Mouse (Mus musculus): ENCODE data around the gene Slc2a3. TPM values are rescaled to one million over a fixed set of nuclear protein-coding genes. Genes with fewer than 3 reads are reported as not detected.

Gene Slc2a3
- polyA plus RNA-seq (2015; fragmentation: Nextera tagmentation; extraction: Ambion mirVana), result 7.8 and 10.4 TPM in 2 replicates

DNA sequence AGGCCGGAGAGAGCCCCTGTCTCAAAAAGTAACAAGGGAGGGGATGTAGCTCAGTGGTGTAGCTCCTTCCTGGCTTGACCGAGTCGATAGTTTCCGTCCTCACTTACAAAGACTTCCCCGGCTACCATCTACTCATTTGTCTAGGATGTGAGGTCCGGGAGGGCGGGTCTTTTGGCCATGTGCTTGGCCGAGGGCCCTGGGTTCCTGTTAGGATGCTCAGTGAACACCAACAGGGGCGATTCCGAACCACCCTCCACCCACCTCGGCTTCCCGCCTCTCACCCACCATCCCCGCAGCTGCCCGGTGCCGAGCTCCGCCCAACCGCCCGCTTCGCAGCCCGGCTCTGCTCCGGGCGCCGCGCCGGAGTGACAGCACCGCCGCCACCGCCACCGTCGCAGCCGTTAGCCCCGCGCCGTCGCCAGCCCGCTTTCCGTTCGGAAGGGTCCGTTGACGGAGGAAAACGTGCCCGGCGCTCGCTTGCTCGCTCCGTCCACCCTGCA lies at the start of gene Slc2a3:
TSS of gene Slc2a3 (minus strand) at position 340 of the 500 bp plus-strand sequence.
- Histone ChIP-seq H3K4me1 (peaks cover 17% of the 10 kb centered on the region), H3K9me3 (replicated peaks) (no peaks in the 10 kb centered on the region), H3K36me3 (no peaks in the 10 kb centered on the region), H3K27me3 (peaks cover 18% of the 10 kb centered on the region), H3K4me2 (peak within 1 kb of the TSS; percentile 98), H3K4me3 (replicated peaks) (peak within 1 kb of the TSS; percentile 62), H3K9ac (peak within 1 kb of the TSS; percentile 58), H3K27ac (peak within 1 kb of the TSS; percentile 54)
- ATAC-seq (replicated peaks; ENCODE audit: low FRiP score), result peak; percentile 74
- WGBS, result under 1% methylated on average over 46 of the region's 46 CpGs

DNA sequence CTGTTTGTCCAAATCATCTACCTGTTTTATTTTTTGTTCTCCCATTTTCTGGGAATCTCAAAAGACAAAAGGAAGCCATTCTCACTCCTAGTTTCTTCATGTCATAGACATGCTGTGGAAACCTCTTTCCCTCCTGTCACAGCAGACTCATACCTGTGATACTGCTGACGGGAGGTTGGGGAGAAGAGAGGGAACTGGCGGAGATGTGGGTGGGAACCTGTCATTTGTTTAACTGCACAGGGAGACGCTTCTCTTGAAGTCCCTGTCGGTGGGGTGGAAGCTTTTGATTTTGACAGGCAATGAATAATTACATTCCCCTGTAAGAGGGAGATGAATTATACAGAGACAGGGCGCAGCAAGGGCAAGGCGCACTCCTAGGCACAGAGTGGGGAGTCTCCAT lies 42.3 kb upstream of the Slc2a3 start:
- Histone ChIP-seq H3K4me1 (no peaks in the 10 kb centered on the region), H3K9me3 (replicated peaks) (no peaks in the 10 kb centered on the region), H3K4me2 (no peak overlapping the region), H3K27ac (no peak overlapping the region), H3K4me3 (replicated peaks) (no peak overlapping the region), H3K9ac (no peak overlapping the region), H3K36me3 (peaks cover 64% of the 10 kb centered on the region), H3K27me3 (no peaks in the 10 kb centered on the region)
- ATAC-seq (replicated peaks; ENCODE audit: low FRiP score), result no peak
- WGBS, result 69% methylated on average over 6 of the region's 6 CpGs

DNA sequence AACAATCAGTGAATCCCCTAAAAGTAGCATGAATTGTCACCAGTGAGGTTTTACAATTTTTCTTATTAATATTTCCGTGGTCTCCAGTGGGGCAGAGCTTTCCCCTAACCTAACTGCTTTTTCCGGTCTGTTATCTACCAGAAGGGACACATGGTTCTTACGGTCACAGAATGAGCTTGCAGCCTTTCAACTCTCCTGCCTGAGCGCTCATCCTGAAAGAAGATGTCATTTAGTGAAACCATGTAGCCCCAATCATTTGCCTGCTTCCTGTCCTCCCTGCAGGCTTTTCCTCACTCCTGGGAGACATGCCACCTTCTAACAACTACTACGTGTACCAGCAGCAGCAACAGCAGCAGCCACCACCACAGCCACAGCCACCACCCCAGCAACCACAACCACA lies 36.1 kb upstream of the Slc2a3 start:
- Histone ChIP-seq H3K4me1 (no peaks in the 10 kb centered on the region), H3K9me3 (replicated peaks) (no peaks in the 10 kb centered on the region), H3K4me2 (no peak overlapping the region), H3K36me3 (peaks cover 97% of the 10 kb centered on the region), H3K27me3 (no peaks in the 10 kb centered on the region), H3K4me3 (replicated peaks) (no peak overlapping the region), H3K27ac (no peak overlapping the region), H3K9ac (no peak overlapping the region)
- WGBS, result 79% methylated on average over 5 of the region's 5 CpGs
- no peak for ATAC-seq (replicated peaks; ENCODE audit: low FRiP score)

DNA sequence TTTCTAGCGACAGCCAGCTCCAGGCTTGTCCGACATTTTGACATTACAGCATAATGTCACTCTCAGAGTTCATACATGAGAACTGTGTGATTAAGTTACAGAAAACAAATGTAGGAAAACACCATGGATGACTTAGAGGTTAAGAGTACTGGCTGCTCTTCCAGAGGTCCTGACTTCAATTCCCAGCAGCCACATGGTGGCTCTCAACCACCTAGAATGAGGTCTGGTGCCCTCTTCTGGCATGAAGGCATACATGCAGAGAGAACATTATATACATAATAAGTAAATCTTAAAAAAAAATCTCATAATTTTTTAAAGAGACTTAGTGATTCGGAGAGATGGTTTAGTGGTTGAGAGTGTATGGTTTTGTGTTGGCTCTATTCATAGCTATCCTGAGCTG lies 35.5 kb upstream of the Slc2a3 start:
- H3K4me2 ChIP-seq, result no peak overlapping the region
- H3K4me1 ChIP-seq, result no peaks in the 10 kb centered on the region
- no peak overlapping the region for H3K4me3 ChIP-seq (replicated peaks)
- no peak overlapping the region for H3K27ac ChIP-seq
- ATAC-seq (replicated peaks; ENCODE audit: low FRiP score), result no peak
- 97% methylated on average over 3 of the region's 3 CpGs for WGBS
- H3K9me3 ChIP-seq (replicated peaks), result no peaks in the 10 kb centered on the region
- H3K27me3 ChIP-seq, result no peaks in the 10 kb centered on the region
- peaks cover 99% of the 10 kb centered on the region for H3K36me3 ChIP-seq
- no peak overlapping the region for H3K9ac ChIP-seq

DNA sequence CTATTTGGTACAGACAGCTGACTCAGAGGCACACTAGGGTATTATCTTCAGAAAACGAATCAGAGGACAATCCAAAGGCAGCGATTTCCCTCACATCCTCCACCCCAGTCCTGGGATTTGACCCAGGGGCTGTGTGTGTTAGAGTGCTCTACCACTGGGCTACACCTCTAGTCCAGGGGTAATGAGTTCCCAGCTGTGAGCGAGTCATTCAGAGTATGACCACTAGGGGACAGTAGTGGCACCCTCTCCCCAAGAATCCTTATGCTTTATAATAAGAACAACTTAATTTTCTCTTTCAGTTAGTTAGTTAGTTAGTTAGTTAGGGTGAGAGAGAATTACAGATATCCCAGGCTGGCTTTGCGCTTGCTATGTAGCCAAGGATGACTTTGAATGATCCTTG lies 32.9 kb upstream of the Slc2a3 start:
- Histone ChIP-seq H3K4me3 (replicated peaks) (no peak overlapping the region), H3K9ac (no peak overlapping the region), H3K4me1 (no peaks in the 10 kb centered on the region), H3K27me3 (no peaks in the 10 kb centered on the region), H3K27ac (no peak overlapping the region), H3K4me2 (no peak overlapping the region), H3K9me3 (replicated peaks) (no peaks in the 10 kb centered on the region), H3K36me3 (peaks cover 96% of the 10 kb centered on the region)
- ATAC-seq (replicated peaks; ENCODE audit: low FRiP score), result no peak
- WGBS, result 74% methylated on average over 4 of the region's 4 CpGs

DNA sequence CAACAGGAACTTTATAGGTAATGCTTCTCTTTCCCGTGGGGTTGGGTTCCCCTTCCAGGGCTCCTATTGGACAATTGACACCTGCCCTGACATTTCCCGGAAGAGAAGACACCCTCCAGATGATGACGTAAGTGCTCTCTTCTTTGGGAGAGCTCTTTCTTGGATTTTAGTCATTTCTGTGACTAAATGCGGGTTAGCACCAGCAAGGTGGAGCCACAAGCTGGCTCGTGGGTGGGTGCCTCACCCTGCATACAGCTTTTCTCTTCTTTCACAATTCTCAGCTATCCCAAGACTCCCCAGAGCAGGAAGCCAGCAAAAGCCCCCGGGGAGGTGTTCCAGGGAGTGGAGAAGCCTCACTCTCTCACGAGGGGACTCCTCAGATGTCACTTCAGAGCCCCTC lies 31.4 kb upstream of the Slc2a3 start:
- no peaks in the 10 kb centered on the region for H3K27me3 ChIP-seq
- H3K9me3 ChIP-seq (replicated peaks), result no peaks in the 10 kb centered on the region
- no peaks in the 10 kb centered on the region for H3K4me1 ChIP-seq
- no peak overlapping the region for H3K27ac ChIP-seq
- 82% methylated on average over 7 of the region's 7 CpGs for WGBS
- peaks cover 96% of the 10 kb centered on the region for H3K36me3 ChIP-seq
- H3K4me2 ChIP-seq, result no peak overlapping the region
- H3K9ac ChIP-seq, result no peak overlapping the region
- no peak for ATAC-seq (replicated peaks; ENCODE audit: low FRiP score)
- H3K4me3 ChIP-seq (replicated peaks), result no peak overlapping the region

DNA sequence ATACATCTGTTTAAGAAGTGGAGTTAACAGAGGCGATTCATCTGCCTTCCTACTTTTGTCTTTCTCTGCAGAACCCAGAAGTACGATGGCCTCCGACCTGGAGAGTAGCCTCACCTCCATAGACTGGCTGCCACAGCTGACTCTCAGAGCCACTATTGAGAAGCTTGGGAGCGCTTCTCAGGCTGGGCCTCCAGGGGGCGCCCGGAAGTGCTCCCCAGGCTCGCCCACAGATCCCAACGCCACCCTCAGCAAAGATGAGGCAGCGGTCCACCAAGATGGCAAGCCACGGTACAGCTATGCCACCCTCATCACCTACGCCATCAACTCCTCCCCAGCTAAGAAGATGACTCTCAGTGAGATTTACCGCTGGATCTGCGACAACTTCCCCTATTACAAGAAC lies 26.6 kb upstream of the Slc2a3 start:
- no peak overlapping the region for H3K4me3 ChIP-seq (replicated peaks)
- no peaks in the 10 kb centered on the region for H3K27me3 ChIP-seq
- ATAC-seq (replicated peaks; ENCODE audit: low FRiP score), result no peak
- no peaks in the 10 kb centered on the region for H3K9me3 ChIP-seq (replicated peaks)
- no peak overlapping the region for H3K27ac ChIP-seq
- 52% methylated on average over 13 of the region's 13 CpGs for WGBS
- H3K4me2 ChIP-seq, result no peak overlapping the region
- no peak overlapping the region for H3K9ac ChIP-seq
- H3K36me3 ChIP-seq, result peaks cover 50% of the 10 kb centered on the region
- peaks cover 33% of the 10 kb centered on the region for H3K4me1 ChIP-seq

DNA sequence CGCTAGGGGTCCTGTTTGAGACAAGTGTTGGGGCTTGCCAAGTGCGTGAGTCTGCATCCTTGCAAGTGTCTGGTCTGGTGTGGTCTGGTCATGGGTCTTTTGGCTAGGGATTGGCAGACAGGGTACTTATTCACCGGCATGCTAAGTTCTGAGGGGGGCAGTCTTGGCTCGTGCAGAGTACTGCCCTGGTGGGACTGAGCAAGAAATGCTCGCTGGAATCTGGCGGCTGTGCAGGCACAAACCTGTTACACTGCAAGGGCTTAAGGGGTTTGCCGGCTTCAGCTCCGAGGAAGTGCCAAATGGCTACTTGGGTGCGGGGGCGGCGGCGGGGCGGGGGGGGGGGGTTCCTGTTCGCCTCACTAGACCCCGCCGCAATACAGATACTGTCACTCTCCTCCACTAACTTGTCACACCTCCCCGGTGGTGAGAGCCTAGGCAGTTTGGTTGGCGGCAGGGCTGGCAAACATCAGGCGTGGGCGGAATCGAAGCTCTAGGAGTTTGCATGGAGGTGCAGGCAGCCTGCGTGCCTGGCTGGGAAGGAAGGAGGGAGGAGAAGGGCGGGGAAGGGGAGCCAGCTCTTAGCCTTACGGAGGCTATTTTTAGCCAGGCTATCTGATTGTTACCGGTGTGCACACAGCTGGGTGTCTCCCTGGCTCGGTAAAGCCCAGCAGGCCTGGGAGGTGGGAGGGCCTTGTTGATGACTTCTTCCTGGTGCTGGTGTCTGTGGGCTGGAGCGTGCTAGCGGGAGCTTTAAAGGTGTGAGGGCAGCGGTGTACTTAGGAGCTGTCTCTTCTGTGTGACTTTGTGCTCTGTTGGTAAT lies 24.7 kb upstream of the Slc2a3 start:
- ATAC-seq (replicated peaks; ENCODE audit: low FRiP score), result peak; percentile 92
- Histone ChIP-seq H3K4me1 (peaks cover 50% of the 10 kb centered on the region), H3K4me3 (replicated peaks) (peak overlapping the region; percentile 40), H3K36me3 (peaks cover 36% of the 10 kb centered on the region), H3K27ac (peak overlapping the region; percentile 67), H3K9ac (peak overlapping the region; percentile 29; the same call in 1 of the 2 replicates), H3K9me3 (replicated peaks) (no peaks in the 10 kb centered on the region), H3K27me3 (no peaks in the 10 kb centered on the region), H3K4me2 (peak overlapping the region; percentile 67)
- 2% methylated on average over 29 of the region's 29 CpGs for WGBS

DNA sequence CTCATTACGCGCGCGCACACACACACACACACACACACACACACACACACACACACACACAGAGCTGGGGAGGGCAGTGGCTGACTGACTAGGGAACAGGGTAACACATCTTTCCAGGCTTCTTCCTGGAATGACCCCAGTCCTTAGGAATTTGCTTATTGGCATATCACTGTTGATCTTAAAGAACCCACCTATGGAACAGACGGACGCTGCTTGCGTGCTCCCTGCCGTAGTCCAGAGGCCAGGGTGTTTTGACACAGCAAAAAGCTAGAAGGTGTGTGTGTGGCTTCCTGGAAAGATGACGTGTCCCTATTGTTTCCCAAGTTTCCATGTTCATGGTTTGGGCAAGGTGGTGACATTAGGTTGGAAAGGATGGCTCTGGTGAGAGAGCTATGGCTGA lies 23.7 kb upstream of the Slc2a3 start:
- Histone ChIP-seq H3K27ac (no peak overlapping the region), H3K9me3 (replicated peaks) (no peaks in the 10 kb centered on the region), H3K9ac (no peak overlapping the region), H3K4me3 (replicated peaks) (no peak overlapping the region), H3K4me1 (peaks cover 59% of the 10 kb centered on the region), H3K4me2 (peak overlapping the region; percentile 67; the same call in 1 of the 2 replicates), H3K36me3 (peaks cover 26% of the 10 kb centered on the region), H3K27me3 (no peaks in the 10 kb centered on the region)
- 83% methylated on average over 9 of the region's 9 CpGs for WGBS
- ATAC-seq (replicated peaks; ENCODE audit: low FRiP score), result no peak

DNA sequence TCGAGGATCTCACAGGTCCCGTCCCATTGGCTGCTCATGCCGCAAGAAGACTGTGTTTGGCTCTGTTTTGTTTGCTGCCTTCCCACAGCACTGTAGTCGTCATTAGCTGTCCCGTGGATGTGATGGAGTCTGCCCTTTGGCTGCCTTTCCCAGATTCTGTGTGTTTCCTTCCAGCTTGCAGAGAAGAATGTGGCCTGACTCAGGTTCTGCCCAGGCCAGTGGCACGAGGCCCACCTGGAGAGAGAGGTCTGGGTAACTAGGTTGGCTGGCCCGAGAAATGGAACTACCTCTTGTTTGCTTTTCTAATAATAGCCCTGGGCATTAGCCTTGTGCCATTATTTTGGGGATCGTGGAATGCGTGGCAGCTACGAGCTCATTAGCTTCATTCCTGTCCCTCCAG lies 22.6 kb upstream of the Slc2a3 start:
- H3K27me3 ChIP-seq, result no peaks in the 10 kb centered on the region
- no peak overlapping the region for H3K4me2 ChIP-seq
- H3K9me3 ChIP-seq (replicated peaks), result no peaks in the 10 kb centered on the region
- no peak for ATAC-seq (replicated peaks; ENCODE audit: low FRiP score)
- H3K4me1 ChIP-seq, result peaks cover 60% of the 10 kb centered on the region
- H3K27ac ChIP-seq, result no peak overlapping the region
- WGBS, result 69% methylated on average over 10 of the region's 10 CpGs
- H3K4me3 ChIP-seq (replicated peaks), result no peak overlapping the region
- no peak overlapping the region for H3K9ac ChIP-seq
- H3K36me3 ChIP-seq, result peaks cover 15% of the 10 kb centered on the region

DNA sequence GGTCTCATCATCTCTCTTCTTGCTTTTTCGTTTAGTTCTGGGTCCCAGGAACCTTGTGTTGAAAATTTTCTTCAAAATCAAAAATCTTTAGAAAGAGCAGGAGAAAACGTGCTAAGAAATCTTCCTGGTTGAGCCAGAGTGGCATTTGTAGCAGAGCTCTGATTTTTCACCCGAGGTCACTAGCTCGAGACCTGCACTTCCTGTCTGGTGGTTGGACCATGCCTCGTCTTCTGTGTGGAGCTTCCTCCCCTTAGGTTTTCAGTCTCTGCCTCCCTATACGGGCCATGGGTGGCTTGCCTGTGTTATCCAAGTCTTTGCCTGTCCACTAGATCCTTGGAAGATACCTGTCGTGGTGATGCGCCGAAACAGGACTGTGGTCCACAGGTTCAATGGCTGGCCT lies 20.4 kb upstream of the Slc2a3 start:
- H3K9me3 ChIP-seq (replicated peaks), result no peaks in the 10 kb centered on the region
- 0 out of 2 replicates have a peak, but pooled peaks cover 3% of the 10 kb centered on the region for H3K36me3 ChIP-seq
- 59% methylated on average over 9 of the region's 9 CpGs for WGBS
- H3K27ac ChIP-seq, result no peak overlapping the region
- peaks cover 59% of the 10 kb centered on the region for H3K4me1 ChIP-seq
- ATAC-seq (replicated peaks; ENCODE audit: low FRiP score), result no peak
- H3K27me3 ChIP-seq, result no peaks in the 10 kb centered on the region
- H3K4me3 ChIP-seq (replicated peaks), result peak overlapping the region; percentile 83; the same call in 1 of the 2 replicates
- H3K9ac ChIP-seq, result 0 out of 2 replicates have a peak overlapping the region, but pooled peaks have one; percentile 7
- H3K4me2 ChIP-seq, result peak overlapping the region; percentile 84

DNA sequence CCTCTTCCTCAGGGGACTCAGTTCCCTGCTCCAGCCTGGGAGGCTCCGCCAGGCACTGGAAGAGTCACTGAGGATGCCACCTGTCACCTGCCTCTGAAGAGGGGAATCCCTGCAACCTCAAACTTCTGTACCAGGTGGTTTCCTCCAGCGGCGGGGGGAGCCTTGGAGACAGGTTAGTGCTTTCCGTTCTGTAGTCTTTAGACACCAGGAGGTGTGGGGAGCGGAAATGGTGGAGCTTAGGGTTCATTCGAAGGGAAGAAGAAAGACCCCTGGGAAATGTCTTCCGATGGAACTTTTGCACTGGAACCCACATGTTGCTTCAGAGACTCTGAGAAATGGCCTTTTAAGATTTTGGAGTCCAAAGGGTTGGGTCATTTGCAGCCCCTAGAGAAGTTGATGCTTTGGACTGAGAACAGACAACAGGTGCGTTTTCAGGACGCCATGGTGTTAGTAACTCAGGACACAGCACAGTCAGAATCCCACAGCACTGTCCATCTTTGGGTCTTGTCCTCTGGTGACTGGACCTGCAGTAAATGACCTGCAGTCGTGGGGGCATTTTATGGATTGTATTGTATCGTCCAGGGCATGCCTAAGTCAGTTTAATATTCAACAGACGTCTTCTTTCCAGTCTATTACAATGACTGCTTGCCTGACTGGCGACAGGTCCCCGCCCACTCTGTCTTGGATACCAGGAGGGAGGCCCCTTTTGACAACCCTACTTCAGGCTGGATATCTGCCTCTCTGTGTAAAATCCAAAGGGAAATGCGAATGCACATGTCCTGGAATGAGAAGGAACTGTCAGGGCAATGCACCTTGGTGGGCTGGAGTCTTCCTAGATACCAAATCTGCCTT lies 19.6 kb upstream of the Slc2a3 start:
- H3K4me3 ChIP-seq (replicated peaks), result peak overlapping the region; percentile 83
- H3K27me3 ChIP-seq, result no peaks in the 10 kb centered on the region
- H3K9ac ChIP-seq, result peak overlapping the region; percentile 93
- peak overlapping the region; percentile 84 for H3K4me2 ChIP-seq
- 32% methylated on average over 15 of the region's 15 CpGs for WGBS
- H3K4me1 ChIP-seq, result peaks cover 51% of the 10 kb centered on the region
- 0 out of 2 replicates have a peak, but pooled peaks cover 3% of the 10 kb centered on the region for H3K36me3 ChIP-seq
- no peak; the same call in none of the 2 replicates for ATAC-seq (replicated peaks; ENCODE audit: low FRiP score)
- H3K9me3 ChIP-seq (replicated peaks), result no peaks in the 10 kb centered on the region
- peak overlapping the region; percentile 27; the same call in 1 of the 2 replicates for H3K27ac ChIP-seq

Data from kidney, embryonic 15.5 days (tissue).